Mouse (Mus musculus) lung, postnatal 0 days (tissue): ENCODE data around the gene Vwa5b2. TPM values are rescaled to one million over a fixed set of nuclear protein-coding genes. Genes with fewer than 3 reads are reported as not detected.

Experiments
- ATAC-seq: fragments of 200-750 bp; cut with Nextera tagmentation; 2 replicates; pipeline ENCODE4 v1.8.0; 2017; ENCODE audit warnings: moderate library complexity
- DNase-seq: peaks from one replicate; pipeline ENCODE4 v3.0.0-alpha.2; 2016; ENCODE audit warnings: low spot score
- H3K27ac ChIP-seq: fragments of 300-500 bp; sonication (generic); 2 replicates; pipeline ENCODE4 v1.5.1; 2014; ENCODE audit warnings: antibody characterized with exemption, mild to moderate bottlenecking, low read length, mixed read lengths
- H3K27me3 ChIP-seq: fragments of 300-500 bp; sonication (generic); replicated peaks from 2 replicates; pipeline ENCODE4 v1.6.1; 2014; ENCODE audit warnings: low read length, mixed read lengths; ENCODE audit not compliant: insufficient read depth
- H3K36me3 ChIP-seq: fragments of 300-500 bp; sonication (generic); 2 replicates; pipeline ENCODE4 v1.6.1; 2014; ENCODE audit warnings: low read length, mixed read lengths; ENCODE audit not compliant: insufficient read depth
- H3K4me1 ChIP-seq: fragments of 300-500 bp; sonication (generic); 2 replicates; pipeline ENCODE4 v1.6.1; 2014; ENCODE audit warnings: antibody characterized with exemption, low read depth, low read length, mixed read lengths; ENCODE audit not compliant: insufficient read depth
- H3K4me2 ChIP-seq: fragments of 300-500 bp; sonication (generic); replicated peaks from 2 replicates; pipeline ENCODE4 v1.6.1; 2014; ENCODE audit warnings: low read depth, mild to moderate bottlenecking, low read length, moderate library complexity, mixed read lengths
- H3K4me3 ChIP-seq: fragments of 300-500 bp; sonication (generic); 2 replicates; pipeline ENCODE4 v1.5.1; 2014; ENCODE audit warnings: low read depth, low read length
- H3K9ac ChIP-seq: fragments of 300-500 bp; sonication (generic); replicated peaks from 2 replicates; pipeline ENCODE4 v1.6.1; 2014; ENCODE audit warnings: low read depth, mild to moderate bottlenecking
- H3K9me3 ChIP-seq: fragments of 300-500 bp; sonication (generic); 2 replicates; pipeline ENCODE4 v1.6.1; 2016; ENCODE audit warnings: low read length, mixed read lengths
- CTCF ChIP-seq: IDR thresholded peaks from 2 replicates; pipeline ENCODE4 v1.5.1; 2016; ENCODE audit warnings: antibody characterized with exemption, mild to moderate bottlenecking
- EP300 ChIP-seq: IDR thresholded peaks from 2 replicates; pipeline ENCODE4 v1.6.1; 2016; ENCODE audit warnings: antibody characterized with exemption, mild to moderate bottlenecking, control low read depth
- WGBS: fragments of 180-500 bp; shearing (Covaris S2); extraction: QIAGEN DNeasy Blood & Tissue Kit; methylation state at CpG from one replicate; pipeline ENCODE4 v1.1.7; 2014; 5-methylcytosine and 5-hydroxymethylcytosine counted together
- polyA plus RNA-seq: library from polyadenylated mRNA; unstranded; fragments of >200 nt; fragmentation: Nextera tagmentation; extraction: Ambion mirVana; gene quantifications from 2 replicates; pipeline ENCODE4 v1.2.1, GENCODE M21; 2015

The Vwa5b2 gene
- polyA plus RNA-seq, 1 experiment from 2014 or later: 0.06 TPM

GRCm38 (mm10) chr16:20623211-20623610, 33.9 kb downstream of the Vwa5b2 start:
- Histone ChIP-seq H3K36me3 (no peaks in the 10 kb centered on the region), H3K4me1 (peaks cover 7% of the 10 kb centered on the region; the same call in 1 of the 2 replicates), H3K4me3 (no peak overlapping the region), H3K27ac (no peak overlapping the region), H3K9ac (no peak overlapping the region), H3K4me2 (no peak overlapping the region), H3K27me3 (peaks cover 20% of the 10 kb centered on the region), H3K9me3 (no peaks in the 10 kb centered on the region)
- WGBS: 29% methylated on average over 2 of the region's 2 CpGs
- no peak for TF ChIP-seq CTCF
- TF ChIP-seq EP300: no peak
- DNase-seq: no peak
- ATAC-seq: no peak

- H3K9ac ChIP-seq: no peak overlapping the region
- 50% methylated on average over 11 of the region's 11 CpGs for WGBS
- ATAC-seq: no peak
- no peaks in the 10 kb centered on the region for H3K9me3 ChIP-seq
- no peaks in the 10 kb centered on the region for H3K27me3 ChIP-seq
- H3K4me1 ChIP-seq: peaks cover 4% of the 10 kb centered on the region; the same call in 1 of the 2 replicates
- no peak for DNase-seq
- no peak overlapping the region for H3K4me3 ChIP-seq
- H3K27ac ChIP-seq: no peak overlapping the region
- TF ChIP-seq EP300 (no peak), CTCF (no peak)
- H3K36me3 ChIP-seq: no peaks in the 10 kb centered on the region
- H3K4me2 ChIP-seq: no peak overlapping the region
Observed at GRCm38 (mm10) chr16:20628871-20629391, 39.7 kb downstream of the Vwa5b2 start.

DNA sequence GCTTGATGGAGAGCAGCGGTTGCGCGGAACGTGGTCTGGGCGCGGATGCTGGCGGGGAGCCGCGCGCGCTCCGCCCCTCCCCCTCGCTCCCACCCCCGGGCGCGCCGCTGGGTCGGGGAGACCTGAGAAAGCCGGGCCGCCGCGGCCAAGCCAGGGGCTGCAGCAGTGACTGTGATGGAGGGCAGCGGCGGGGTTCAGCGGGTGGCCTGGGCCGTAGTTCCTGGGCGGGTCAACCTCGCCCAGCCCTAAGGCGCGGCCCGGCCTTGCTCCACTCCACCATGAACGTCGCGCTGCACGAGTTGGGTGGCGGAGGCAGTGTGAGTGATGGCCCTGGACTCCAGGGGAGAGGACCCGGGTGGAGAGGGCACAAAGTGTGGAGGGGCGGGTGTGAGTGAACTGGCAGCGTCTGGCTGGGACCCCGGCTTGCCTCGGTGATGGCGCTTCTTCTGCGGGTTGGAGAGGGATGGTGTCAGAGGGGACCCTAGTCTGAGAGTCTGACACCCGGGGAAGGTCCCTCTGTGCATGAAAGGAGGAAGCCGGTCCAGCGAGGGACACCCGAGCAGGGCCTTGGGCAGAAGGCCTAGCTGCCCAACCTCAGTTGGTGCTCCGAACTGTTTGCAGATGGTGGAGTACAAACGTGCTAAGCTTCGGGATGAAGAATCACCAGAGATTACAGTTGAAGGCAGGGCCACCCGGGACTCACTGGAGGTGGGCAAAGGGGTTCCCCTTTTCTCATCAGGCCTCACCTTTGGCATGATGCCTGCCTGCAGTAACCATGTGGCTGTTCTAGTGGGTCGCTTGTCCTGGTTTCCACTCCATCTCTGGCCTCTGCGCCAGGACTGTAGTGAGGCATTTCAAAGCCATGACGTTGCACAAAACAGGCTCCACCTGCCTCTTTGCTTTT, 40.7 kb downstream of the Vwa5b2 start, which contains the start of gene Ece2:
TSS of gene Ece2 (plus strand) at position 98 of the 904 bp plus-strand sequence.
- WGBS: 6% methylated on average over 52 of the region's 54 CpGs
- Histone ChIP-seq H3K27me3 (no peaks in the 10 kb centered on the region), H3K27ac (no peak within 1 kb of the TSS), H3K9me3 (no peaks in the 10 kb centered on the region), H3K4me1 (peaks cover 4% of the 10 kb centered on the region; the same call in 1 of the 2 replicates), H3K36me3 (no peaks in the 10 kb centered on the region), H3K9ac (no peak within 1 kb of the TSS), H3K4me3 (peak within 1 kb of the TSS; percentile 31), H3K4me2 (peak within 1 kb of the TSS; percentile 74)
- TF ChIP-seq CTCF (no peak), EP300 (no peak)
- no peak for DNase-seq
- ATAC-seq: peak; percentile 43

DNA sequence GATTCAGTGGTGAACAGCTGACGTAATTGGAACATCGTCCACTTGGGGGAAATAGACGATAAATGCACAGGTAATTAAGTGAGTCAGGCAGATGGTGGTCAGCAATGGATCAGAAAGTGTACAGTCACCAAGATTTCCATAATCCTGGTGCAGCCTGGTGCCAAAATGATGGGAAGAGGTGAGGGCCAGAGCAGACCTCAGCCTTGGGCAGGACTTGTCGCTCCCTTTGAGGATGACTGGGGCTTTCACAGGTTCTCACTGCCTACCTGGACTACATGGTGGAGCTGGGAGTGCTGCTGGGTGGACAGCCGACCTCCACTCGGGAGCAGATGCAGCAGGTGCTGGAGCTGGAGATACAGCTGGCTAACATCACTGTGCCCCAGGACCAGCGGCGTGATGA, 48.1 kb downstream of the Vwa5b2 start:
- H3K9me3 ChIP-seq: no peaks in the 10 kb centered on the region
- H3K4me3 ChIP-seq: no peak overlapping the region
- WGBS: 63% methylated on average over 8 of the region's 8 CpGs
- ATAC-seq (no peak), DNase-seq (no peak)
- H3K9ac ChIP-seq: no peak overlapping the region
- H3K36me3 ChIP-seq: no peaks in the 10 kb centered on the region
- no peaks in the 10 kb centered on the region for H3K27me3 ChIP-seq
- no peak overlapping the region for H3K4me2 ChIP-seq
- no peaks in the 10 kb centered on the region for H3K4me1 ChIP-seq
- H3K27ac ChIP-seq: no peak overlapping the region
- TF ChIP-seq EP300 (no peak), CTCF (no peak)

DNA sequence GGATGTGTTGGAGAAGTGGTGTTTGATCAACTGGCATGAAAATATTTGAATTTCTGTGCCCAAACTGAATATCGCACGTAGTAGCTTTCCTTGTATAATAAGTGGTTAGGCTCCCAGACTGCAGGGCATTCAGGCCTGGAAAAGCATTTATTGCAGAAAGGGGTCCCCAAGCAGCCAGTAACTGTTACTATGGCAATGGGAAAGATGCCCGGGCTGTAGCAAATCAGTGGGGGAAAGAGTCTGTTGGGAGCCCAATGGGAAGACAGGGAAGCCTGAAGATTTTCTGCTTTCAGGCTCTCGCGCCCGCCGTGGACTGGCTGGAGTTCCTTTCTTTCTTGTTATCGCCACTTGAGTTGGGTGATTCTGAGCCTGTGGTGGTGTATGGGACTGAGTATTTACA, 49.1 kb downstream of the Vwa5b2 start:
- Histone ChIP-seq H3K4me1 (no peaks in the 10 kb centered on the region), H3K27ac (no peak overlapping the region), H3K9ac (no peak overlapping the region), H3K9me3 (no peaks in the 10 kb centered on the region), H3K36me3 (no peaks in the 10 kb centered on the region), H3K4me2 (no peak overlapping the region), H3K27me3 (no peaks in the 10 kb centered on the region), H3K4me3 (no peak overlapping the region)
- WGBS: 63% methylated on average over 8 of the region's 8 CpGs
- no peak for TF ChIP-seq CTCF
- TF ChIP-seq EP300: no peak
- DNase-seq: no peak
- ATAC-seq: no peak

GRCm38 (mm10) chr16:20642161-20642560, 52.9 kb downstream of the Vwa5b2 start:
- H3K9me3 ChIP-seq: no peaks in the 10 kb centered on the region
- H3K4me2 ChIP-seq: no peak overlapping the region
- peak; percentile 83 for TF ChIP-seq CTCF
- no peak for TF ChIP-seq EP300
- no peak overlapping the region for H3K27ac ChIP-seq
- ATAC-seq (peak; percentile 37; the same call in 1 of the 2 replicates), DNase-seq (peak; percentile 68)
- no peak overlapping the region for H3K4me3 ChIP-seq
- no peaks in the 10 kb centered on the region for H3K4me1 ChIP-seq
- WGBS: 3% methylated on average over 8 of the region's 8 CpGs
- no peaks in the 10 kb centered on the region for H3K36me3 ChIP-seq
- no peaks in the 10 kb centered on the region for H3K27me3 ChIP-seq
- H3K9ac ChIP-seq: no peak overlapping the region
